Mouse (Mus musculus) embryonic facial prominence, embryonic 11.5 days (tissue): ENCODE measurements around the gene Kif4. TPM values are rescaled to one million over a fixed set of nuclear protein-coding genes. Genes with fewer than 3 reads are reported as not detected.

Experiments
- ATAC-seq: fragments of 200-750 bp; cut with Nextera tagmentation; replicated peaks from 2 replicates; pipeline ENCODE4 v1.8.0; 2017; ENCODE audit warnings: low read depth; ENCODE audit not compliant: insufficient number of reproducible peaks, low FRiP score, low TSS enrichment
- DNase-seq: peaks from one replicate; pipeline ENCODE4 v3.0.0-alpha.2; 2015; ENCODE audit warnings: low spot score
- H3K27ac ChIP-seq: fragments of 300-500 bp; sonication (generic); replicated peaks from 2 replicates; pipeline ENCODE4 v1.5.1; 2014; ENCODE audit warnings: mild to moderate bottlenecking, low read depth, low read length, control low read depth
- H3K27me3 ChIP-seq: fragments of 300-500 bp; sonication (generic); 2 replicates; pipeline ENCODE4 v1.6.1; 2014; ENCODE audit warnings: mild to moderate bottlenecking, low read length, moderate library complexity, mixed read lengths; ENCODE audit not compliant: control insufficient read depth, insufficient read depth
- H3K36me3 ChIP-seq: fragments of 300-500 bp; sonication (generic); replicated peaks from 2 replicates; pipeline ENCODE4 v1.6.1; 2014; ENCODE audit warnings: low read depth, mild to moderate bottlenecking, low read length, moderate library complexity, mixed read lengths; ENCODE audit not compliant: control insufficient read depth, insufficient read depth
- H3K4me1 ChIP-seq: fragments of 300-500 bp; sonication (generic); 2 replicates; pipeline ENCODE4 v1.6.1; 2014; ENCODE audit warnings: low read length, mixed read lengths; ENCODE audit not compliant: control insufficient read depth, insufficient read depth
- H3K4me2 ChIP-seq: fragments of 300-500 bp; sonication (generic); 2 replicates; pipeline ENCODE4 v1.6.1; 2014; ENCODE audit warnings: low read depth, mild to moderate bottlenecking, control low read depth, low read length, moderate library complexity
- H3K4me3 ChIP-seq: fragments of 300-500 bp; sonication (generic); 2 replicates; pipeline ENCODE4 v1.5.1; 2014; ENCODE audit warnings: low read depth, low read length, control low read depth
- H3K9ac ChIP-seq: fragments of 300-500 bp; sonication (generic); replicated peaks from 2 replicates; pipeline ENCODE4 v1.6.1; 2014; ENCODE audit warnings: mild to moderate bottlenecking, control low read depth, low read length
- H3K9me3 ChIP-seq: fragments of 300-500 bp; sonication (generic); replicated peaks from 2 replicates; pipeline ENCODE4 v1.6.1; 2016; ENCODE audit warnings: mild to moderate bottlenecking, low read length, inconsistent platforms, mixed read lengths; ENCODE audit not compliant: control insufficient read depth
- WGBS: fragments of 180-500 bp; shearing (Covaris S2); extraction: QIAGEN DNeasy Blood & Tissue Kit; methylation state at CpG from one replicate; pipeline ENCODE4 v1.1.7; 2014; 5-methylcytosine and 5-hydroxymethylcytosine counted together
- polyA plus RNA-seq: library from polyadenylated mRNA; unstranded; fragments of >200 nt; fragmentation: Nextera tagmentation; extraction: Ambion mirVana; gene quantifications from 2 replicates; pipeline ENCODE4 v1.2.1, GENCODE M21; 2014

Gene Kif4
- polyA plus RNA-seq, 1 experiment from 2014 or later, result 61.4 TPM

- no peak overlapping the region for H3K4me2 ChIP-seq
- H3K4me1 ChIP-seq, result no peaks in the 10 kb centered on the region
- 79% methylated on average over 6 of the region's 6 CpGs for WGBS
- no peaks in the 10 kb centered on the region for H3K9me3 ChIP-seq
- H3K27ac ChIP-seq, result no peak overlapping the region
- DNase-seq (no peak), ATAC-seq (no peak)
- H3K9ac ChIP-seq, result no peak overlapping the region
- H3K27me3 ChIP-seq, result 0 out of 2 replicates have a peak, but pooled peaks cover 2% of the 10 kb centered on the region
- no peaks in the 10 kb centered on the region for H3K36me3 ChIP-seq
- H3K4me3 ChIP-seq, result no peak overlapping the region
Measured at GRCm38 (mm10) chrX:100687360-100688032, 62.0 kb downstream of the Kif4 start.

GRCm38 (mm10) chrX:100688033-100688370, 62.5 kb downstream of the Kif4 start:
- H3K9me3 ChIP-seq, result no peaks in the 10 kb centered on the region
- H3K27me3 ChIP-seq, result 0 out of 2 replicates have a peak, but pooled peaks cover 2% of the 10 kb centered on the region
- no peak overlapping the region for H3K27ac ChIP-seq
- H3K4me2 ChIP-seq, result no peak overlapping the region
- H3K36me3 ChIP-seq, result no peaks in the 10 kb centered on the region
- no peaks in the 10 kb centered on the region for H3K4me1 ChIP-seq
- no peak overlapping the region for H3K9ac ChIP-seq
- DNase-seq, result no peak
- 75% methylated on average over 5 of the region's 5 CpGs for WGBS
- no peak for ATAC-seq
- H3K4me3 ChIP-seq, result no peak overlapping the region

GRCm38 (mm10) chrX:100696776-100697175, 71.2 kb downstream of the Kif4 start:
- Histone ChIP-seq H3K27ac (no peak overlapping the region), H3K27me3 (no peaks in the 10 kb centered on the region), H3K9ac (no peak overlapping the region), H3K36me3 (no peaks in the 10 kb centered on the region), H3K9me3 (no peaks in the 10 kb centered on the region), H3K4me3 (no peak overlapping the region), H3K4me2 (no peak overlapping the region), H3K4me1 (no peaks in the 10 kb centered on the region)
- 98% methylated on average over 4 of the region's 4 CpGs for WGBS
- ATAC-seq (no peak), DNase-seq (no peak)

GRCm38 (mm10) chrX:100708032-100708431, 82.5 kb downstream of the Kif4 start:
- Histone ChIP-seq H3K4me1 (no peaks in the 10 kb centered on the region), H3K9me3 (no peaks in the 10 kb centered on the region), H3K27ac (no peak overlapping the region), H3K27me3 (no peaks in the 10 kb centered on the region), H3K36me3 (no peaks in the 10 kb centered on the region), H3K4me3 (no peak overlapping the region), H3K4me2 (no peak overlapping the region), H3K9ac (no peak overlapping the region)
- DNase-seq (no peak), ATAC-seq (no peak)
- WGBS, result 93% methylated on average over 6 of the region's 6 CpGs

GRCm38 (mm10) chrX:100716173-100716572, 90.6 kb downstream of the Kif4 start:
- ATAC-seq (no peak), DNase-seq (no peak)
- no peaks in the 10 kb centered on the region for H3K4me1 ChIP-seq
- no peaks in the 10 kb centered on the region for H3K27me3 ChIP-seq
- H3K27ac ChIP-seq, result no peak overlapping the region
- 96% methylated on average over 6 of the region's 6 CpGs for WGBS
- no peak overlapping the region for H3K9ac ChIP-seq
- H3K4me2 ChIP-seq, result no peak overlapping the region
- no peak overlapping the region for H3K4me3 ChIP-seq
- no peaks in the 10 kb centered on the region for H3K9me3 ChIP-seq
- no peaks in the 10 kb centered on the region for H3K36me3 ChIP-seq

- Histone ChIP-seq H3K27me3 (no peaks in the 10 kb centered on the region), H3K4me3 (no peak overlapping the region), H3K9ac (no peak overlapping the region), H3K9me3 (no peaks in the 10 kb centered on the region), H3K4me2 (no peak overlapping the region), H3K27ac (no peak overlapping the region), H3K4me1 (no peaks in the 10 kb centered on the region), H3K36me3 (no peaks in the 10 kb centered on the region)
- 29% methylated on average over 1 of the region's 1 CpGs for WGBS
- ATAC-seq (no peak), DNase-seq (no peak)
Measured at GRCm38 (mm10) chrX:100728947-100729346, 103.4 kb downstream of the Kif4 start.

- H3K4me2 ChIP-seq, result peak within 1 kb of the TSS; percentile 34
- no peaks in the 10 kb centered on the region for H3K36me3 ChIP-seq
- H3K9me3 ChIP-seq, result no peaks in the 10 kb centered on the region
- no peaks in the 10 kb centered on the region for H3K4me1 ChIP-seq
- no peak within 1 kb of the TSS for H3K4me3 ChIP-seq
- 15% methylated on average over 8 of the region's 8 CpGs for WGBS
- no peak within 1 kb of the TSS for H3K27ac ChIP-seq
- H3K9ac ChIP-seq, result peak within 1 kb of the TSS; percentile 34; the same call in 1 of the 2 replicates
- DNase-seq (peak; percentile 52), ATAC-seq (peak; percentile 77)
- H3K27me3 ChIP-seq, result no peaks in the 10 kb centered on the region
Measured at GRCm38 (mm10) chrX:100729665-100730188, 104.2 kb downstream of the Kif4 start, which contains the start of gene Gdpd2. Gene Gdpd2 (plus strand): TSS chrX:100729873.

GRCm38 (mm10) chrX:100730266-100730665, 104.7 kb downstream of the Kif4 start:
- no peaks in the 10 kb centered on the region for H3K9me3 ChIP-seq
- peak overlapping the region; percentile 34; the same call in 1 of the 2 replicates for H3K9ac ChIP-seq
- ATAC-seq (peak; percentile 54; the same call in 1 of the 2 replicates), DNase-seq (no peak)
- 35% methylated on average over 8 of the region's 8 CpGs for WGBS
- H3K36me3 ChIP-seq, result no peaks in the 10 kb centered on the region
- no peak overlapping the region for H3K27ac ChIP-seq
- H3K4me1 ChIP-seq, result no peaks in the 10 kb centered on the region
- peak overlapping the region; percentile 34 for H3K4me2 ChIP-seq
- H3K4me3 ChIP-seq, result no peak overlapping the region
- H3K27me3 ChIP-seq, result no peaks in the 10 kb centered on the region
